Mouse (Mus musculus): ENCODE measurements at regions not wholly inside any gene's neighbourhood (a gene's known extent, or its start where the extent isn't known, plus 50 kb on each side); places are given as distances from the start of the nearest gene placed in this dataset.

DNA sequence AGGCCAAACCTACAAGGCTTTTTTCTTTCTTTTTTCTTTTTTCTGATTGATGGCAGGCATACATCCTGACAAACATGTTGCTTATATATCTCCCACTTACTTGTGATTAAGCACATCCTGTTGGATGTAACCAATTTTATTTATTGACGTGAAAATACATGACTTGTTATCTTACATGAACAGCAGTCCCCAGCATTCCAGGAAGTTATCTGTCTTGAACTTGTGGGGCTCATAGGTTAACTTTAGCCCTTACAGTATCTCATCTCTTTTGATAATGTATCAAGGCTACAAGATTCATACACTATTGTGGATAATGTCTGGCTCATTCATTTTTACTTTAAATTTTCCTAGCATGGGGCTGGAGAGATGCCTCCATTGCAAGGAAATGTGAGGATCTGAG is 852.0 kb upstream of the Agtr1b start:
- Histone ChIP-seq H3K9me3 (no peaks in the 10 kb centered on the region), H3K27me3 (no peaks in the 10 kb centered on the region), H3K36me3 (no peaks in the 10 kb centered on the region), H3K4me3 (no peak overlapping the region), H3K4me2 (no peak overlapping the region), H3K27ac (no peak overlapping the region), H3K4me1 (replicated peaks) (no peaks in the 10 kb centered on the region), H3K9ac (no peak overlapping the region)
- no peak for ATAC-seq (ENCODE audit: low FRiP score)
- WGBS = 87% methylated on average over 1 of the region's 1 CpGs

DNA sequence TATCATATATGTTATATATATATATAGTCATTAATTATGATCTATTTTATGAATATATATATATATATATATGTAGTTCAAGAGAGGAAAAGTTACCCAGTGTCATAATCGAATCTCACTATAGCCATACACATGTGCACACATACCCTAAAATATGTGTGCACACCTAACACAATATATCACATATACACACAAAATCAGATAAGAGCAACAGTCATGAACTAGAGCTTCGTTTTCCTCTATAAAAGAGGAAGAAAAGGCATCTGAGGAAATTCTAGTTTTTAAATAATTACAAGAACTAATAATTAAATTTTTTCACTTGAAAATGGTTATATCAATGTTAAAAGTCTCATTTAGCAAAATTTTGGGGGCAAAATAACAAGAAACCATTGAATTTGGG is 835.3 kb upstream of the Tbl1xr1 start:
- no peak overlapping the region for H3K9ac ChIP-seq
- H3K27me3 ChIP-seq = no peaks in the 10 kb centered on the region

DNA sequence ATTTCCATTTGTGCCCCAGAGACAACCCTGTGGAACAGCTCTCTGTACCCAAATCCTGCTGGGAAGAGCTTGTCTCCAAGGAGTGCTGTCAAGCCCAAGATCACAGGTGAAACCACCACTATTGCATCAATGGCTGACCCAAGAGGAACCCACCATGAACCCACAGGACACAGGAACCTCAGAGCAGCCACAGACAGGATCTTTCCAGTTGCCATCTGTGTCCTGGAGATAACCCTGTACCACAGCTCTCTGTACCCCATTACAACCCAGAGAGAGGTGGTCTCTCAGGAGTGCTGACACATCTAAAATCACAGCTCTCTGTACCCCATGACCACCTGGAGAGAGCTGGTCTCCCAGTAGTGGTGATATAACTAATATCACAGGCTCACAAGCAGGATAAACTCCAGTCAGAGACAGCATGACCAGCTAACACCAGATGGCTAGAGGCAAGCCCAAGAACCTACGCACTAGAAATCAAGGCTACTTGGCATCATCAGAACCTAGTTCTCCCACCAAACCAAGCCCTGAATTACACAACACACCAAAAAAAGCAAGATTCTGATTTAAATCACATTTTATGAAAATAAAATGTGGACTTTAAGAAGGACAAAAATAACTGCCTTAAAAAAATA is 820.2 kb upstream of the Tbl1xr1 start:
- ATAC-seq (ENCODE audit: low FRiP score) = no peak
- H3K4me2 ChIP-seq = no peak overlapping the region
- no peaks in the 10 kb centered on the region for H3K27me3 ChIP-seq
- no peaks in the 10 kb centered on the region for H3K9me3 ChIP-seq
- no peaks in the 10 kb centered on the region for H3K36me3 ChIP-seq
- no peak overlapping the region for H3K27ac ChIP-seq
- no peaks in the 10 kb centered on the region for H3K4me1 ChIP-seq (replicated peaks)
- no peak overlapping the region for H3K9ac ChIP-seq
- WGBS = 97% methylated on average over 1 of the region's 1 CpGs
- H3K4me3 ChIP-seq = no peak overlapping the region

More for the DNA sequence above, 835.3 kb upstream of the Tbl1xr1 start:
- H3K4me1 ChIP-seq (replicated peaks) = no peaks in the 10 kb centered on the region
- WGBS = 91% methylated on average over 2 of the region's 2 CpGs
- no peak overlapping the region for H3K4me3 ChIP-seq
- H3K4me2 ChIP-seq = no peak overlapping the region
- no peaks in the 10 kb centered on the region for H3K36me3 ChIP-seq
- no peaks in the 10 kb centered on the region for H3K9me3 ChIP-seq
- H3K27ac ChIP-seq = no peak overlapping the region
- ATAC-seq (ENCODE audit: low FRiP score) = no peak

DNA sequence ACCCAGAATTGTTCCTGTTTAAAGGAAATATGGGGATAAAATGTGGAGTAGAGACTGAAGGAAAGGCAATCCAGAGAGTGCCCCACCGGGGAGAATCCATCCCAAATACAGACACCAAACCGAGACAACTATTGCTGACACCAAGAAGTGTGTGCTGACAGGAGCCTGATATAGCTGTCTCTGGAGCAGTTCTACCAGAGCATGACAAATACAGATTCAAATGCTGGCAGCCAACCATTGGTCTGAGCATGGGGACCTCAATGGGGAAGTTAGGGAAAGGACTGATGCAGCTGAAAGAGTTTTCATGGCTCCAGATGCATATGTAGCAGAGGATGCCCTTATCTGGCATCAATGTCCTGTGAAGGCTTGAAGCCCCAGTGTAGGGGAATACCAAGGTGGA is 813.1 kb upstream of the Tbl1xr1 start:
- Histone ChIP-seq H3K9me3 (no peaks in the 10 kb centered on the region), H3K4me2 (no peak overlapping the region), H3K27me3 (no peaks in the 10 kb centered on the region), H3K27ac (no peak overlapping the region), H3K4me1 (replicated peaks) (no peaks in the 10 kb centered on the region), H3K4me3 (no peak overlapping the region), H3K9ac (no peak overlapping the region), H3K36me3 (no peaks in the 10 kb centered on the region)
- no peak for ATAC-seq (ENCODE audit: low FRiP score)
- 88% methylated on average over 2 of the region's 2 CpGs for WGBS

DNA sequence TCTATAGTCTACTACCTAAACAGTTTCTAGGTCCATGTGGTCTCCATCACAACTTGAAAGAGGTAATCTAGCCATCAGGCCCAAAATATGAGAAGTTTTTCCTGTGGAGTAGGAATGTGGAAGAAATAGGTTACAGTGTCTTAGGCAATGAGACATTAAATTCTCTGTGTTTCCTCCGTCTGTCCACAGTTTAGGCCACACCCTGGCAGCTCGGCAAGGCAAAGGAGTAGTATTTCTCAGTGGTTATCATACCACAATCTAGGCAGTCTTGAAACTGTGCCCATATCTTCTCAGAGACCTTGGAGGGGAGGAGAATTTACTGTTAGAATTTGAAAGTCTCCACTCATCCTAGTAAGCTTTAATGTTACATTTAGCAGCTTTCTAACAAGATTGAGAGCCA is 811.0 kb upstream of the Tbl1xr1 start:
- no peak for ATAC-seq (ENCODE audit: low FRiP score)
- Histone ChIP-seq H3K9ac (no peak overlapping the region), H3K36me3 (no peaks in the 10 kb centered on the region), H3K4me1 (replicated peaks) (no peaks in the 10 kb centered on the region), H3K27ac (no peak overlapping the region), H3K9me3 (no peaks in the 10 kb centered on the region), H3K27me3 (no peaks in the 10 kb centered on the region), H3K4me2 (no peak overlapping the region), H3K4me3 (no peak overlapping the region)
- 88% methylated on average over 2 of the region's 2 CpGs for WGBS

DNA sequence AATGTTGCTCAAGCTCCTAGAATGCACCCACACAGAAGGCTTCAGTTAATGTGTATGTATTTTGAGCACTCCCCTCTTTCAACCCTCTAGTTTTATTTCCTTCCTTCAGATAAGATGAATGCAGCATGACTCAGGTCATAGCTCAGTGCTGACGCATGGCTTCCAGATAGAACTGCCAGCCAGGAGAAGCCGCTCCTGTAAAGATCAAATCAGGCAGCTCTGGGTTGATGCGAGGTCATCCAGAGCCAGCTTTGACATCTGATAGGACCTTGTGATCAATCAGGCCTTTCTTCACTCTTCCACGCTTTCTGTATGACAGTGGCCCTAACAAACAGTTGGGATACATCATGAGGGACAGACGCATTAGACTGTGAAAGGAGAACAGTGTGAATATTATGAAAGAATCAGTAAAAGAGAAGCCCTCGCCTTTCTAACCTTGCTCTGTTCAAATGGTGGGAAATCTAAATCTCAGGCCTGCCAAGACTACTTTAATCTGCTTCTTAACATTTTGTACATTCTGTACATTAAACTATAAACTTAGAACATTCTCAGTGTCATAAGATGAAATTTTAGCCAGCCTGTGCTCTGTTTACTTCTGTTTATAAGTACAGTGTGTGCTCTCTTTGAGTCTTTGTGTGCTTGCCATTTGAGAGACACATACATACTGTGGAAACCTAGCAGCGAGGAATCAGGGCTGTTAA is 807.9 kb upstream of the Tbl1xr1 start:
- no peak overlapping the region for H3K4me3 ChIP-seq

DNA sequence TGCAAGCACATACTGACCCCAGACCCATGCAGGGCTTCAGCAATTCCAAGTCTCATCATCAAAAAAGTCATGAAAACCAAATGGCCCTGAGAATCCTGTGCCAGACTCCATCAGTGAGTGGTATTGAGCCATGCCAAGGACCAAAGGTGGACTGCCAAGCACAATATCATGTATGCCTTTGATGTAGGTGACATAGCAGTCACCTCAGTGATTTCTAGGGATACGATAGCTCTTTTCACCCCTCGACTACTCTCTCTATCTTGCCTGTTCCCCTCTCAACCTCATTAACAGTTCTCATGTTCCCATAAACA is 807.4 kb upstream of the Tbl1xr1 start:
- 83% methylated on average over 2 of the region's 2 CpGs for WGBS
- H3K27me3 ChIP-seq = no peaks in the 10 kb centered on the region
- H3K9me3 ChIP-seq = no peaks in the 10 kb centered on the region
- H3K36me3 ChIP-seq = no peaks in the 10 kb centered on the region
- no peak overlapping the region for H3K4me3 ChIP-seq
- no peak overlapping the region for H3K4me2 ChIP-seq
- no peak overlapping the region for H3K9ac ChIP-seq
- no peak for ATAC-seq (ENCODE audit: low FRiP score)
- H3K27ac ChIP-seq = no peak overlapping the region
- H3K4me1 ChIP-seq (replicated peaks) = no peaks in the 10 kb centered on the region

More for the DNA sequence above, 807.9 kb upstream of the Tbl1xr1 start:
- H3K36me3 ChIP-seq = no peaks in the 10 kb centered on the region
- H3K4me2 ChIP-seq = no peak overlapping the region
- ATAC-seq (ENCODE audit: low FRiP score) = no peak
- H3K27ac ChIP-seq = no peak overlapping the region
- no peaks in the 10 kb centered on the region for H3K27me3 ChIP-seq
- H3K4me1 ChIP-seq (replicated peaks) = no peaks in the 10 kb centered on the region
- no peak overlapping the region for H3K9ac ChIP-seq
- H3K9me3 ChIP-seq = no peaks in the 10 kb centered on the region
- WGBS = 79% methylated on average over 7 of the region's 7 CpGs

DNA sequence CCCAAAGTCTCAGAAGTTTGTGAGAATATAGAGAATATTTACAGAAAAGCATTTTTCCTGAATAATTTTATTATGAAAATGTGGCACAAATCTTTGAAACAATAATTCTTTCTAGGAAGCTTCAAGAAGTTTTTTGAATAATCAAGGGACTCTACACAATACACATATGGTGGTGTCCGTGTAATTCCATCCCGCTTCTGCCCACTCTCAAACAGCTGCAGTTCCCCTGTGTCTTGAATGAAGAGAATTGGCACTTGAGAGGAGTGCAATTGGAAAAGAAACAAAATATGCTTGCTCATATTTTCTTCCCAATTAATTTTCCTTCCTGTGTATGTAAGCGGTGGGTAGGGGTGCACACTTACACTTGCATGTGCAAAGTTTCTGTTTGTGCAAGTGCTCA is 805.7 kb upstream of the Tbl1xr1 start:
- Histone ChIP-seq H3K9ac (no peak overlapping the region), H3K9me3 (no peaks in the 10 kb centered on the region), H3K4me3 (no peak overlapping the region), H3K27me3 (no peaks in the 10 kb centered on the region), H3K27ac (no peak overlapping the region), H3K36me3 (no peaks in the 10 kb centered on the region), H3K4me1 (replicated peaks) (no peaks in the 10 kb centered on the region), H3K4me2 (no peak overlapping the region)
- WGBS = 88% methylated on average over 3 of the region's 3 CpGs
- ATAC-seq (ENCODE audit: low FRiP score) = no peak

DNA sequence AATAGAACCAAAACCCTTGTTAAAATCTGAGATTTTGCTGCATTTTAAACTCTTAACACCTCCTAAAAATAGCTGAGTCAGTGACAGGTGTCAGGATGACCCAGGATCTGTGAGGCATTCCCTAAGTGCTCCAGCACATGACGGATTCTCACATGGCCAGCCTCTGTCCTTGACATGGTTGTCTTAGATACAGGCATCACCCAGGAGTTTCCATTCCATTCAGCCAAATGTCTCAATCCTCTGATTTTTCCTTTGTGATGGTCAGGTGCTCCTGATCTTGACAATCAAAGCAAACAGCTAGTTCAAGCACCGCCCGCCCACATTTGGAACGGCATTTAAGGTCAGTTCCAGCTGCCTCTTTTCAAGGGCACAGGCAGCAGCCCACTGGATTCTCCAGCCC is 804.2 kb upstream of the Tbl1xr1 start:
- Histone ChIP-seq H3K4me2 (no peak overlapping the region), H3K9me3 (no peaks in the 10 kb centered on the region), H3K27ac (no peak overlapping the region), H3K4me3 (no peak overlapping the region), H3K9ac (no peak overlapping the region), H3K36me3 (no peaks in the 10 kb centered on the region), H3K27me3 (no peaks in the 10 kb centered on the region), H3K4me1 (replicated peaks) (no peaks in the 10 kb centered on the region)
- no peak for ATAC-seq (ENCODE audit: low FRiP score)
- 90% methylated on average over 4 of the region's 4 CpGs for WGBS

DNA sequence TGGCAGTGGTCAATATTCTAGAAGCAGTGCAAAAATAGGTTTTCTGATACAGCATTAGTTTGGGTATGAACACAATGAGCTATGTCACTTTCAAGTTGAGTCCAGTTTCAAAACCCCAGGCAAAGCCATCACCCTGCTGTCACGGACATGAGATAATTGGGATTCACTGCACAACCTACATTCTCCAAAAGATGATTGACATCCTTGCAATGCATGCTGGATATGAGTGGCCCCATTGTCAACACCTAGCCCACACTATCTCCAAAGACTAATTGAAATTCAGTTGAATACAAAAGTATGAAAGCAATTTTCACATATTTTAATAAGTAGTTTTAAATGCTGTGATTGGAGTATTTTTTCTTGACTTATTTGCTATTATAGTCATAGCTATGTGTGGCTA is 783.7 kb upstream of the Tbl1xr1 start:
- Histone ChIP-seq H3K27me3 (no peaks in the 10 kb centered on the region), H3K27ac (no peak overlapping the region), H3K9me3 (no peaks in the 10 kb centered on the region), H3K4me3 (no peak overlapping the region), H3K9ac (no peak overlapping the region), H3K36me3 (no peaks in the 10 kb centered on the region), H3K4me2 (no peak overlapping the region), H3K4me1 (replicated peaks) (no peaks in the 10 kb centered on the region)
- ATAC-seq (ENCODE audit: low FRiP score) = no peak
- WGBS = 79% methylated on average over 1 of the region's 1 CpGs

DNA sequence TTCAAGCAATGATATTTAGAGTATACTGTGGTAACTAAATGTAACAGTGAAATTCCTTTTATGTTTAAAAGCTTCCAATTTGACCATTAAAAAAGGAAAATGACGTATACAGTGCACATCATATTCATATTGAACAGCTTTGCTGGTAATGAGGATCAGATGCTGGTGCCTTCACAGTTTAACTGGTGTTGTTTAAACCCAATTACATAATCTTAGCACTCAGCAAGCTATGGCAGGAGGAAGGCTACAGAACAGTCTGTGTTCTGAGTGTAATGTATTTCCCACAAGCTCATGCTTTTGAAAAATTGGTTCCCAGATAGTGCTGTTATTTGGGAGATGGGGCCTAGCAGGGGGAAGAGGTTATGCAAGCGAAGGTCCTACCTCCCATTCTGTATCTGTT is 783.1 kb upstream of the Tbl1xr1 start:
- WGBS = 85% methylated on average over 2 of the region's 2 CpGs
- Histone ChIP-seq H3K9ac (no peak overlapping the region), H3K4me2 (no peak overlapping the region), H3K9me3 (no peaks in the 10 kb centered on the region), H3K27ac (no peak overlapping the region), H3K27me3 (no peaks in the 10 kb centered on the region), H3K4me3 (no peak overlapping the region), H3K4me1 (replicated peaks) (no peaks in the 10 kb centered on the region), H3K36me3 (no peaks in the 10 kb centered on the region)
- ATAC-seq (ENCODE audit: low FRiP score) = no peak

DNA sequence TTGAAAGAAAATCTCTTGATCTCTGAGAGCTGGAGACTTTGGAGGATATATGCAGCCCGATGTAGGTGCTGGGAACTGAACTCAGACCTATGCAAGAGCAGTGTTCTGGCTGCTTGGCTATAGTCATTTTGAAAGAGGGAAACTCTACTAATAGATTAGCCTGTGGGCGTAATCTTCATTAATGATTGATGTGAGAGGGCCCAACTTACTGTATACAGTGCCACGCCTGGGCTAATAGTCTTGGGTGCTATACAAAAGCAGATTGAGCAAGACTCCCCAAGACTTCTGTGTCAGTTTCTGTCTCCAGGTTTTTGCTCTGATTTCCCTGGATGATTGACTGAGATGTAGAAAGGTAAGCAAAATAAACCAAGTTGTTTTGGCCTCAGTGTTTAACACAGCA is 781.7 kb upstream of the Tbl1xr1 start:
- H3K4me3 ChIP-seq = no peak overlapping the region

DNA sequence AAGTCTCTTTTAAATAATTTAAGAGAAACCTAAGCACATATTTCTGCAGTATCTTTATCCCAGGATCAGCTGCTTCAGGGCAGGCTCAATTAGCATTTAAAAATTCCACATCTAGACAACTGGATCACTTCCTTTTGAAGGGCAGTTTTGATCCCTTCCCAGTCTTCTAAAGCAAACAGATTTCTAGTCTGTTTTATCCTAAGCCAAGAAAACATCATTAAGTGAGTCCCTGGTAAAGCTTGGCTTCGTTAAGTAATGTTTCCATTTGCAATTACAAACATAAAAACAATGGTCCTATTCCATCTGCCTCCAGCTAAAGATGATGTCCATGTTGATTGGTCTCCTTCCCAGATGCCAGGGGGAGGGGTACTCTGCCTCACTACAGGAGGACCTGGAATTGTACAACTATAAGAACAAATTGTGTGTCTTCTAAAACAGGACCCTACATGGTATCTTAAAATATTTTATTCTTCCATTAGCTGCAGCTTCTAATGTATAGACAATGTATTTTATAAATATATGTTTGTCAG is 779.8 kb upstream of the Tbl1xr1 start:
- ATAC-seq (ENCODE audit: low FRiP score) = no peak
- WGBS = 52% methylated on average over 1 of the region's 1 CpGs

More for the DNA sequence above, 781.7 kb upstream of the Tbl1xr1 start:
- H3K4me2 ChIP-seq = no peak overlapping the region
- ATAC-seq (ENCODE audit: low FRiP score) = no peak
- WGBS = 87% methylated on average over 3 of the region's 3 CpGs
- no peak overlapping the region for H3K27ac ChIP-seq
- H3K9ac ChIP-seq = no peak overlapping the region
- H3K4me1 ChIP-seq (replicated peaks) = no peaks in the 10 kb centered on the region
- H3K36me3 ChIP-seq = no peaks in the 10 kb centered on the region
- H3K27me3 ChIP-seq = no peaks in the 10 kb centered on the region
- no peaks in the 10 kb centered on the region for H3K9me3 ChIP-seq

More for the DNA sequence above, 779.8 kb upstream of the Tbl1xr1 start:
- no peak overlapping the region for H3K9ac ChIP-seq
- no peaks in the 10 kb centered on the region for H3K36me3 ChIP-seq
- no peak overlapping the region for H3K4me3 ChIP-seq
- H3K4me2 ChIP-seq = no peak overlapping the region
- H3K27me3 ChIP-seq = no peaks in the 10 kb centered on the region
- H3K9me3 ChIP-seq = no peaks in the 10 kb centered on the region
- no peaks in the 10 kb centered on the region for H3K4me1 ChIP-seq (replicated peaks)
- no peak overlapping the region for H3K27ac ChIP-seq
